Mouse (Mus musculus): ENCODE data around the gene Sdhd. TPM values are rescaled to one million over a fixed set of nuclear protein-coding genes. Genes with fewer than 3 reads are reported as not detected.

Sdhd gene
- polyA plus RNA-seq, 1 experiment: 388 TPM

- 67% methylated on average over 9 of the region's 9 CpGs for WGBS
- DNase-seq (ENCODE audit: low read depth, low spot score): no peak
Observed at GRCm38 (mm10) chr9:50592955-50593354, 10.7 kb downstream of the Sdhd start.

DNA sequence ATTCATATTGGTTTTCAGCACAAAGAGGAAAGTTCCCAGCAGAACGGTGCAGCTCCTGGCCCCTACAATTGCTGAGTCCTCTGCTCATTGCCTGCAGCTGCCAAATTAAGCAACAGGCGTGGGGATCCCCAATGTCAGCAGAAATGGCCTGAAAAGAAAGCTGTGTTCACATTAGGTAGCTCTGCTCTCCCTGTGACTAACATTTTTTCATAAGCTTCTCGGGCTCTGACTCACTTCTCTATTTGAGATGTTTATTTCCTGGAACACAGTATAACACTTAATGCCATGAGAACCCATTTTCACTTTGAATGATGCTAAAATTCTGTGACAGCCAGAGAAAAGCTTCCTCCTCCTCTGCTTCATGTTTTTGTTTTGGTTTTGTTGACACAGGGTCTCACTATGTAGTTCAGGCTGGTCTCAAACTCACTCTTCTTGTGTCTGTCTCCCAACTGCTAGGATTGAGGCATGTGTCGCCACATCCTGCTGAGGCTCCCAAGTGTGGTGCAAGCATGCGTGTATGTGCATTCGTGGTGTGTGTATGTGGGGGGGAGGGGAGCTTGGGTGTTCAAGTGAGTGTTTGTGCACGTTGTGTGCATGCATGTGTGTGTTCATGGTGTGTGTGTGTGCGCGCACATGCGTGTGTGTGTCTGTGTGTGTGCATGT, 12.6 kb downstream of the Sdhd start:
- no peak for DNase-seq (ENCODE audit: low read depth, low spot score)
- 66% methylated on average over 10 of the region's 10 CpGs for WGBS

DNA sequence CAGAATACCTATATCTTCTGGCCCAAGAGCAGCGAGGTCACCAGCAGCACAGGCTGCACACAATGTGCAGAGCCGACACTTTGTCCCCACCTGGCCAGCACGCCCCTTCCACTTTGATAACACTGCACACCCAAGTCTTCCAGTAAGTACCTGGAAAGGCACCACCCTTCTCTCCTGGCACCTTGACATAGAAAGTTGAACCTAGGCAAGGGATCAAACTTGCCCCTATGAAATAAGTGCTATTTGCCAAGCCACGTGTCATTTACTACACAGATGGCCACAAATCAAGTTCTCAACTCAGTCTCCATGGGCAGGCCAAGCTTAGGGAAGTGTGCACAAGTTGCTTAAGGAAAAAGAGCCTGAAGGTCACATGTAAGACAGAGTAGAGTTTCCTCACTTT, 16.7 kb downstream of the Sdhd start:
- 21% methylated on average over 4 of the region's 4 CpGs for WGBS
- peak; percentile 74 for DNase-seq (ENCODE audit: low read depth, low spot score)

DNA sequence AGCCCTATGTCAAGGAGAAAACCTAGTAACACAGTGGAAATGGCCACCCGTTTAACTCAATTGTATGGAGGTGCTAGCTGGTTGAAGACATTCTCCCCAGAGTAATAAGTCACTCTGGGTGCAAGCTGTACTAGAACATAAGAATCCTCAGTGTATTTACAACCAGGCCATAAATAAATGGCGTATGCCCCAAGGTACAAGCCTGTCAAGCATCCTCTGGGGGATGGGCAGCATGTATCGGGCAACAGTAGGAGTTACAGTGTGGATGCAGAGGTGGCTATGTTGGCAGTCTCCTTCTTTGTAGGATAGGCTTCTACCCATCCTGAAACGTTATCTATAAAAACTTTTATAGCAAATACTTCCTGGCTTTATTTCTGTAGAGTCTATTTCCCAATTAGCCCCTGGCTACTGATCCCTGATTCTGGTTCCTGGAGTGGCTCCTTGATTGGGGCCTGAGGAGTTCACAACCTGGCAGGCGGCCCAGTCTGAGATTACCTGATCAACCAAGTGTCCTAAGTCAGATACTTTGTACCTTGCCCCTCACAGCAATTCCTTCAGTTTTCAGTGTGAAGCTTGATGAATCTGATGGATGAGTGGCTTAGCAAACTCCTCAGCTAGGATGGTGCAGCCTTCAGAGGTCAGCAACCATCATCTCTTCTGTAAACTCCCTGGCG, 18.3 kb downstream of the Sdhd start:
- WGBS: 38% methylated on average over 6 of the region's 6 CpGs
- DNase-seq (ENCODE audit: low read depth, low spot score): no peak

- 73% methylated on average over 4 of the region's 4 CpGs for WGBS
- no peak for DNase-seq (ENCODE audit: low read depth, low spot score)
Observed at GRCm38 (mm10) chr9:50580370-50580769, 23.2 kb downstream of the Sdhd start.

DNA sequence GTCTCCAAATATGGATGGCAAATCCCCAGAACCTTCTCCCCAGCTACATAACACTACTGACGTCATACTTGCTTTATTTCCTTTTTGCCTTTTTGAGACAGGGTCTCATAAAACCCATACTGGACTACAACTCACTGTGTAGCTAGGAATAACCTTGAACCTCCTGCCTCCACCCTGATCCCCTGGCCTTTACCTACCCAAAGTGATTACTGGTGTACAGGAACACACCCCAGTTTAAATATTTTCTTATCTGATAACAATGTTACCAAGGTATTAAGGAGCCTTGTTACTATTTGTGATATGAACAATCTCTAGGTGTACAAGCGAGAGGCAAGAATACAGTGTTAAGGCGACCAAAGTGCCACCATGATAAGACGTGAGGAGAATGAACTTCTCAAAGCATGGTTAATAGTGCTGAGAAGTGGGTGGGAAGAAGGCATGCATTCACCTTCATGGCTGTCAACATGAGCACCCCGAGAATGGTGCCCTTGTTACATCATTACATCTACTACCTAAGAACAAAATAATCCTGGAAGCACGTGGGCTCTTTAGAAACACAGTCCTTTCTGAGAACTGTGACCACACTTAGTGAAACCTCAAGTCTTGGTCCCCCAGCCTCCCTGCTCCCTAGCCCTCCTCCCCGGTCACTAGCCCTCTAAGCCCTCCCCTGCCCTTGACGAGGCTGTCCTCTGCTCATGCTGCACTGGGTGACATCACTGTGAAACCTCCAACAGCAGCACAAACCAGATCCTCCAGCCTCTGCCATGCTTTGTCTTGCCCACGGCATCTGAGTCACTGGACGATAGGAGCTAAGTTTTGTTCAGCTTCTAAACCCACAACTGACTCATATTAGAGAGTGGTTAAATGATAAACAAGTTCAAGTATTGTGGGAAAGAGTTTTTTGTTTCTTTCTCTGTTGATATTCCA, 33.8 kb downstream of the Sdhd start:
- 73% methylated on average over 10 of the region's 10 CpGs for WGBS
- no peak for DNase-seq (ENCODE audit: low read depth, low spot score)

- DNase-seq (ENCODE audit: low read depth, low spot score): no peak
- 77% methylated on average over 2 of the region's 2 CpGs for WGBS
Observed at GRCm38 (mm10) chr9:50567881-50568280, 35.7 kb downstream of the Sdhd start.

- 62% methylated on average over 4 of the region's 4 CpGs for WGBS
- DNase-seq (ENCODE audit: low read depth, low spot score): no peak
Observed at GRCm38 (mm10) chr9:50567372-50567771, 36.2 kb downstream of the Sdhd start.

- DNase-seq (ENCODE audit: low read depth, low spot score): no peak
- 32% methylated on average over 4 of the region's 4 CpGs for WGBS
Observed at GRCm38 (mm10) chr9:50565940-50566339, 37.7 kb downstream of the Sdhd start.

- WGBS: 34% methylated on average over 7 of the region's 7 CpGs
- no peak for DNase-seq (ENCODE audit: low read depth, low spot score)
Observed at GRCm38 (mm10) chr9:50565173-50565572, 38.4 kb downstream of the Sdhd start.

- WGBS: 26% methylated on average over 2 of the region's 2 CpGs
Observed at GRCm38 (mm10) chr9:50561918-50562360, 41.7 kb downstream of the Sdhd start.

DNA sequence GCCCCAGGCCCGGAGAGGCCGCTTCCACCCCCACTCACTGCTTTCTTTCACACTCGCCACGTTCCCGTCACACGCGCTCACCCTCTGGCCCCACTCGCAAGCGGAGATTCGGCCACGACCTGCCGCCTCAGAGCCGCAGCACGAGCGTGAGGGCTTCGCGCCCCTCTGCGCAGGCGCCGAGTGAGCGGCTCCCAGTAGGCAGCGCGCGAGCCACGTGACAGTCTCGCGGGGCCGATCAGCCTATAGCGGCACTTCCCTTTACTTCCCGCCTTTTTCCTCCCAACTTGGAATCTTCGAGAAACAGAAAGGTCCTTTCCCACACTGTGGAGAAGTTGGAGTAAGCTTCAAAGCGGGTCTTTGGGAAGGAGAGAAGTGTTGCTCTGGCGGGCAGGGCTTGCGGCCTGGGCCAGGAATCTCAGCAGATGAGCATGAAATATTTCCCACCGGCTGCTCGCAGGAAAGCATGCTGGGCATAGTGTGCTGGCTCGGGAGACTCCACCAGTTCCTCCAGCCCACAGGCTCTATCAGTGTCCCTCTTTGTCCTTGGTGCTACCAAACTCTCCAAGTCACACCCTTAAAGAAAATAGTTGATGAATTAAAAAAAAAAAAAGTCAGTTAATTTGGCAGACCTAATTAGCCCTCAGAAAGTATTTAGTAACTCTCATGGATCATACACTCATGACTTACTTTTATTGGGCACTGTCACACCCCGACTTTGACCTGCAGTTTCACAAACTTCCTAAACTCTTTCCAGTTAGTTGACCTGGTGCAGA, 42.3 kb downstream of the Sdhd start, which contains the start of gene Tex12:
Gene Tex12 (minus strand): TSS at position 181 of the 773 bp plus-strand sequence.
- 80% methylated on average over 38 of the region's 38 CpGs for WGBS
- DNase-seq (ENCODE audit: low read depth, low spot score): peak; percentile 83

More at GRCm38 (mm10) chr9:50561918-50562360, 41.7 kb downstream of the Sdhd start:
- DNase-seq (ENCODE audit: low read depth, low spot score): no peak

GRCm38 (mm10) chr9:50555094-50555446, 48.5 kb downstream of the Sdhd start, which contains the start of gene Bco2:
TSS of gene Bco2 (minus strand) at chr9:50555181.
- 25% methylated on average over 2 of the region's 2 CpGs for WGBS
- no peak for DNase-seq (ENCODE audit: low read depth, low spot score)

DNA sequence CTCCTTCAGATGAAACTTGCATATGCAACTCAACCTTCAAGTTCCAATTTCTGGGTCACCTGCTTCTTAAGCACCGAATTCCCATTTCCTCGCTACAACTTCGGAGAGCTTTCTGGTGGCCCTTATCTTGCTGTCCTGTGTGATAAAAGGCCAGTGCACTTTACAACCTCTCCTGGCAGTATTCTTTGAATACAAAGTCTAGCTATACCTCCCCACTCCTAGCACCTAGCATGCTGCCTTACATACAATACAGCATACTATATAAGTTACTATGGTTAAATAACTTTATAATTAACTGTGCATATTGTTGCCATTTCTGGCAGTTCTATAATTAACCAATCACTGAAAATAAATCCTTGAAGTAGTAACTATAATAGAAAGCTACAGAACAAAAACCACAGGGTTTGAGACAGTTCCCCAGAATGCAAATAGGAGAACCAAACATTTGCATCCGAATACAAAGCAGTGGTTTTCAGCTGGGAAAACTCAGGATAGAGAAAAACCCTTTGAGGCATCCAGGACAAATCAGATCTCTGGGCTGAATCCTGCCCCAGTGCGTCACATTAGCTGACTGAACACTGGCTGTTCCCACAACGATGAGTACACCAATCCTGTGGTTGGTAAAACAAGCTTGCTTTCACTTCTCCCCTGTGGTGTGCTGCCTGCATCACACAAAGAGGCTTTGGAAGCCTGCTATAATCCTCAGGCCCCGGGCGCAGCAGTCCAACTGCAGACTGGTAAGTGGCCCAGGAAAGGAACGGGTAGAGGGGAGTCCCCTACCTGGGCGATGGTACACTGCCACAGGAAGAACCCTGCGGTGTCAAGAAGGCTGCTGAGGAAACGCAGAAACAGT, 49.1 kb downstream of the Sdhd start, which contains the start of gene Il18:
Gene Il18 (plus strand): TSS at position 587 of the 853 bp plus-strand sequence.
- WGBS: 11% methylated on average over 12 of the region's 12 CpGs
- DNase-seq (ENCODE audit: low read depth, low spot score): no peak

GRCm38 (mm10) chr9:50553547-50553946, 50.1 kb downstream of the Sdhd start:
- WGBS: 65% methylated on average over 2 of the region's 2 CpGs

GRCm38 (mm10) chr9:50552206-50552605, 51.4 kb downstream of the Sdhd start:
- no peak for DNase-seq (ENCODE audit: low read depth, low spot score)
- WGBS: 72% methylated on average over 5 of the region's 5 CpGs

More at GRCm38 (mm10) chr9:50553547-50553946, 50.1 kb downstream of the Sdhd start:
- no peak for DNase-seq (ENCODE audit: low read depth, low spot score)

DNA sequence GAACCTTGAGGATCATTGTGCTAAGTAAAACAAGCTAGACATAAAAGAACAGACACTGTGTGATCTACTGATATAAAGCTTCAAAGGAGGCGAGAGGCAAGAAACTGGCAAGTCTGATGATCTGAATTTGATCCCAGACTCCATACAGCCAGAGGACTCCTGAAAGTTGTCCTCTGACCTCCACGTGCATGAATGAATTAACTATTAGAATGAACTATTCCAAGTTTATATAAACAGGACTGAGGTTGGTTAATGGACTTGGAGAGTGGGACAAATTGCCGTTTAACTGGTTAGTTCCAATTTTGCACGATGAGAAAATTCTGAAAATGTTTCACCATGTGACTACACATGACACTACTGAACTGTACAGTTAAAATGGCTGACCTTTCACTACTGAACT, 54.7 kb downstream of the Sdhd start:
- no peak for DNase-seq (ENCODE audit: low read depth, low spot score)
- WGBS: 78% methylated on average over 4 of the region's 4 CpGs

GRCm38 (mm10) chr9:50547859-50548478, 55.6 kb downstream of the Sdhd start:
- no peak for DNase-seq (ENCODE audit: low read depth, low spot score)
- 28% methylated on average over 5 of the region's 5 CpGs for WGBS
